ENCODE assay signal across 9 mouse cellular contexts in genomic region chr8:69268525-69268924, GRCm38 (mm10). TPM values are rescaled to one million over a fixed set of nuclear protein-coding genes. Genes with fewer than 3 reads are reported as not detected.
DNase-seq lines count a peak whose midpoint lies in the region; TF ChIP-seq lines count a peak whose summit lies in the region.
"Had no signal": no experiment of that assay in that cellular context is flagged by ENCODE, and none has a peak within 500 bp of the region (broad histone marks: within the 10 kb centered on the region; RNA-seq: fewer than 3 reads in every experiment).

No protein-coding gene starts in this region.

- H3K36me3 ChIP-seq in liver, adult 2 months (ENCODE audit: control insufficient read depth, insufficient read depth, low read length): no peaks in the 10 kb centered on the region
- H3K36me3 ChIP-seq: stomach, embryonic 15.5 days had no signal

- TF ChIP-seq CTCF in liver, adult 2 months (IDR thresholded peaks at IDR 0.05; ENCODE audit: low read depth, low read length): 0 out of 2 replicates have a peak, but pooled peaks have one; percentile 2

- no peaks in the 10 kb centered on the region for H3K27me3 ChIP-seq in liver, adult 2 months (ENCODE audit: control insufficient read depth, insufficient read depth, low read length)
- H3K27me3 ChIP-seq: stomach, embryonic 15.5 days had no signal

- peak; percentile 7 for DNase-seq in gastrocnemius, postnatal 10 days
- no peak for DNase-seq in gastrocnemius, postnatal 36 days
- DNase-seq in liver, adult 2 months (ENCODE audit: extremely low read depth, low read depth, low spot score): no peak
- DNase-seq in liver (no peak), adipocyte (ENCODE audit: low spot score) (peak; percentile 29)
- peak; percentile 25 for DNase-seq in lung, postnatal 36 days
- DNase-seq in thymus, postnatal 25 days: no peak
- DNase-seq in B cell, adult 2 months: no peak

- no peak for TF ChIP-seq POLR2A in liver, adult 2 months (IDR thresholded peaks at IDR 0.05; ENCODE audit: extremely low read depth, insufficient read depth, low read length)

- H3K9ac ChIP-seq in liver, adult 2 months (ENCODE audit: low read depth, low read length): no peak overlapping the region
- H3K9ac ChIP-seq: stomach, embryonic 15.5 days had no signal

- WGBS in liver, adult 2 months: 70% methylated on average over 4 of the region's 4 CpGs

- no peak overlapping the region for H3K4me3 ChIP-seq in liver, adult 2 months (ENCODE audit: insufficient read depth, low read depth, low read length)
- H3K4me3 ChIP-seq: stomach, embryonic 15.5 days had no signal

- intact Hi-C loops in gastrocnemius, postnatal 36 days (cut with DNase I): no loop called here

- no peaks in the 10 kb centered on the region for H3K4me1 ChIP-seq in liver, adult 2 months (ENCODE audit: control insufficient read depth, insufficient read depth, low read length)

- no peak overlapping the region for H3K27ac ChIP-seq in liver, adult 2 months (replicated peaks; ENCODE audit: insufficient read depth, low read depth, low read length)
- H3K27ac ChIP-seq: stomach, embryonic 15.5 days had no signal

- no peaks in the 10 kb centered on the region for H3K79me2 ChIP-seq in liver, adult 2 months (ENCODE audit: control insufficient read depth, insufficient read depth, low read length)

RNA-seq across cellular contexts. Expression of gene D130040H23Rik, which starts 2.4 kb away (rescaled TPM):
- total RNA-seq in gastrocnemius, postnatal 10 days (2021): 1 to 10 TPM; 2.1 to 3.5 TPM
- total RNA-seq in gastrocnemius, postnatal 36 days (2021): under 1 TPM; 0.38 to 0.39 TPM
- 1.7 and 2.0 TPM in 2 replicates for total RNA-seq in liver, adult 2 months (2014; rRNA removed)
- not detected in 2 replicates for polyA plus RNA-seq in liver, adult 2 months (2012; rRNA removed)

RNA-seq across cellular contexts. Expression of gene Zfp930, which starts 59.7 kb away (rescaled TPM):
- total RNA-seq in gastrocnemius, postnatal 10 days (2021): 1 to 10 TPM; 6.7 to 9.8 TPM
- total RNA-seq in gastrocnemius, postnatal 36 days (2021): 1 to 10 TPM; 2.5 to 5.8 TPM
- 5.0 and 6.8 TPM in 2 replicates for total RNA-seq in liver, adult 2 months (2014; rRNA removed)
- polyA plus RNA-seq in liver, adult 2 months (2012; rRNA removed): 0.93 and 1.2 TPM in 2 replicates

Comparison
In these comparisons a context has a peak if more than half of its experiments do, and no peak if none do; other contexts are left out.
1. DNase-seq: peak in gastrocnemius, postnatal 10 days (single experiment), adipocyte (single experiment) and lung, postnatal 36 days (single experiment); none in gastrocnemius, postnatal 36 days (0 of 2), liver, adult 2 months (single experiment), liver (single experiment), thymus, postnatal 25 days (single experiment) and B cell, adult 2 months (0 of 2).